Mouse (Mus musculus) adrenal gland, adult 8-10 months (tissue): Measurements from ENCODE around the gene Crocc. TPM values are rescaled to one million over a fixed set of nuclear protein-coding genes. Genes with fewer than 3 reads are reported as not detected.

Experiments used
- DNase-seq: peaks from one replicate; pipeline ENCODE4 v3.0.0; 2022
- total RNA-seq, 4 experiments: library from RNA; stranded (reverse); gene quantifications; 2 replicates each; pipeline ENCODE4 v1.2.4; 2022

Crocc gene
- total RNA-seq, 4 experiments from 2014 or later: 8.4 to 22.2 (median 13.2) TPM

GRCm38 (mm10) chr4:140984544-140984943, 75.8 kb downstream of the Crocc start:
- DNase-seq: no peak

GRCm38 (mm10) chr4:140983442-140983841, 76.9 kb downstream of the Crocc start:
- DNase-seq: no peak

- no peak for DNase-seq
These were observed 77.5 kb downstream of the Crocc start for GRCm38 (mm10) chr4:140982808-140983207.

- no peak for DNase-seq
These were observed 78.7 kb downstream of the Crocc start for GRCm38 (mm10) chr4:140981605-140982004.

GRCm38 (mm10) chr4:140977886-140978692, 82.3 kb downstream of the Crocc start:
- peak; percentile 66 for DNase-seq

- DNase-seq: no peak
These were observed 83.1 kb downstream of the Crocc start for GRCm38 (mm10) chr4:140977278-140977677.

GRCm38 (mm10) chr4:140975356-140975755, 85.0 kb downstream of the Crocc start:
- DNase-seq: no peak

GRCm38 (mm10) chr4:140974408-140974807, 85.9 kb downstream of the Crocc start:
- DNase-seq: no peak

GRCm38 (mm10) chr4:140971691-140972090, 88.7 kb downstream of the Crocc start:
- DNase-seq: no peak

- DNase-seq: no peak
These were observed 92.8 kb downstream of the Crocc start for GRCm38 (mm10) chr4:140967386-140968159.

Other genes starting within 250 kb of the Crocc start
- gene Padi3, start 249.9 kb downstream of the Crocc start, total RNA-seq: not detected
- gene Padi1, start 214.8 kb downstream of the Crocc start, total RNA-seq: not detected
- 1 to 10 TPM; 2.4 to 3.1 (median 2.8) TPM for gene Padi2, start 154.2 kb downstream of the Crocc start, total RNA-seq
- gene Sdhb, start 99.3 kb downstream of the Crocc start, total RNA-seq: 100 to 1,000 TPM; 248 to 401 (median 344) TPM
- gene Atp13a2, start 73.7 kb downstream of the Crocc start, total RNA-seq: 10 to 100 TPM; 40.4 to 56.6 (median 46.2) TPM
- gene Mfap2, start 50.1 kb downstream of the Crocc start, total RNA-seq: 10 to 100 TPM in 2 of 4 experiments, 1 to 10 TPM in 2; 9.1 to 12.3 (median 10.3) TPM
- gene Necap2, start 17.8 kb upstream of the Crocc start, total RNA-seq: 10 to 100 TPM; 55.4 to 82.5 (median 71.9) TPM
- gene Spata21, start 27.8 kb upstream of the Crocc start, total RNA-seq: not detected
- gene Szrd1, start 79.2 kb upstream of the Crocc start, total RNA-seq: 100 to 1,000 TPM in 3 of 4 experiments, 10 to 100 TPM in 1; 96.1 to 123 (median 115) TPM
- gene Fbxo42, start 87.4 kb upstream of the Crocc start, total RNA-seq: 10 to 100 TPM; 24.5 to 32.1 (median 29.0) TPM
- 1 to 10 TPM; 1.6 to 2.6 (median 2.2) TPM for gene Rsg1, start 153.4 kb upstream of the Crocc start, total RNA-seq
- 100 to 1,000 TPM in 1 of 4 experiments, 10 to 100 TPM in 3; 43.5 to 113 (median 60.0) TPM for gene Arhgef19, start 178.9 kb upstream of the Crocc start, total RNA-seq
- gene Epha2, start 240.7 kb upstream of the Crocc start, total RNA-seq: 10 to 100 TPM; 11.4 to 21.1 (median 16.2) TPM